In genomic region chr13:43725698-43726097, GRCm38 (mm10) we compare ENCODE assay signal across 8 mouse cellular contexts. TPM values are rescaled to one million over a fixed set of nuclear protein-coding genes. Genes with fewer than 3 reads are reported as not detected.
DNase-seq lines count a peak whose midpoint lies in the region; ATAC-seq and TF ChIP-seq lines count a peak whose summit lies in the region.

No protein-coding gene starts in this region.

- no peak overlapping the region for H3K4me2 ChIP-seq in heart, postnatal 0 days (ENCODE audit: low read depth, low read length)

- peak; percentile 94 for TF ChIP-seq CTCF in heart, postnatal 0 days (IDR thresholded peaks at IDR 0.05; ENCODE audit: low read depth)

- no peak overlapping the region for H3K9ac ChIP-seq in heart, postnatal 0 days (replicated peaks; ENCODE audit: low read depth, low read length)

- no peak for ATAC-seq in heart, postnatal 0 days (ENCODE audit: insufficient read depth, low read depth)

- intact Hi-C loops in heart, postnatal 25 days (cut with DNase I) = loop anchor here (1.0 kb wide), 1 partner anchor 129 kb away; no protein-coding TSS in a partner anchor

- no peaks in the 10 kb centered on the region; the same call in 1 of the 2 replicates for H3K4me1 ChIP-seq in heart, postnatal 0 days (ENCODE audit: control insufficient read depth, insufficient read depth)

- H3K27me3 ChIP-seq in heart, postnatal 0 days (ENCODE audit: control insufficient read depth, insufficient read depth, low read length) = no peaks in the 10 kb centered on the region

- TF ChIP-seq EP300 in heart, postnatal 0 days (IDR thresholded peaks at IDR 0.05; ENCODE audit: low read depth) = no peak

- H3K27ac ChIP-seq in heart, postnatal 0 days (ENCODE audit: low read depth) = no peak overlapping the region

- H3K4me3 ChIP-seq in heart, postnatal 0 days (ENCODE audit: low read depth, low read length) = no peak overlapping the region

- no peaks in the 10 kb centered on the region for H3K36me3 ChIP-seq in heart, postnatal 0 days (replicated peaks; ENCODE audit: control insufficient read depth, insufficient read depth, low read length)

- peak; percentile 45 for DNase-seq in heart, postnatal 0 days (ENCODE audit: low spot score)
- DNase-seq in heart, postnatal 25 days (ENCODE audit: low spot score) = no peak
- DNase-seq in MEL-GATA-1-ER (ENCODE audit: extremely low read depth, low read depth) = peak; percentile 23
- DNase-seq in cerebellum, adult 18-20 months = peak; percentile 82 to 87
- DNase-seq in frontal cortex, postnatal 25 days (ENCODE audit: low spot score in 2 of 2) = peak; percentile 39 to 47
- peak; percentile 13 for DNase-seq in large intestine, adult 2 months (ENCODE audit: low read depth, low spot score)
- peak; percentile 63 for DNase-seq in lung, postnatal 25 days (ENCODE audit: low spot score)
- DNase-seq in spleen, adult 18-20 months = peak; percentile 14 to 37

- 20% methylated on average over 7 of the region's 7 CpGs for WGBS in heart, postnatal 0 days
- 17% methylated on average over 7 of the region's 7 CpGs for WGBS in large intestine, adult 2 months

- H3K9me3 ChIP-seq in heart, postnatal 0 days (replicated peaks; ENCODE audit: control insufficient read depth, low read length) = no peaks in the 10 kb centered on the region

RNA-seq across cellular contexts. Expression of gene Cd83, which starts 58.9 kb away (rescaled TPM):
- total RNA-seq in heart, postnatal 0 days (2014; rRNA removed; ENCODE audit: low replicate concordance) = 2.4 and 4.4 TPM in 2 replicates
- 2.3 and 2.5 TPM in 2 replicates for polyA plus RNA-seq in heart, postnatal 0 days (2015; fragmentation: Nextera tagmentation; extraction: Ambion mirVana)
- 1 to 10 TPM; 3.1 to 3.5 TPM for total RNA-seq in heart, postnatal 25 days (2021)
- 10.5 TPM in 2 replicates for polyA plus RNA-seq in large intestine, adult 2 months (2012; rRNA removed)
